Mouse (Mus musculus): Measurements from ENCODE around the gene 9230102O04Rik. TPM values are rescaled to one million over a fixed set of nuclear protein-coding genes. Genes with fewer than 3 reads are reported as not detected.
A peak's percentile ranks its signal among the peaks of the same experiment; 100 is the strongest.

The 9230102O04Rik gene
- polyA plus RNA-seq, 1 experiment from 2014 or later, result not detected

GRCm38 (mm10) chr2:9852851-9853576 lies 36.3 kb downstream of the 9230102O04Rik start:
- no peak for ATAC-seq
- 27% methylated on average over 13 of the region's 13 CpGs for WGBS
- 0 out of 2 replicates have a peak overlapping the region, but pooled peaks have one; percentile 14 for H3K4me2 ChIP-seq (replicated peaks)

GRCm38 (mm10) chr2:9835195-9835594 lies 54.1 kb downstream of the 9230102O04Rik start:
- no peak overlapping the region for H3K9ac ChIP-seq
- ATAC-seq, result no peak
- H3K9me3 ChIP-seq, result no peaks in the 10 kb centered on the region
- 59% methylated on average over 7 of the region's 7 CpGs for WGBS
- no peak overlapping the region for H3K4me2 ChIP-seq (replicated peaks)
- no peaks in the 10 kb centered on the region for H3K36me3 ChIP-seq
- no peaks in the 10 kb centered on the region for H3K4me1 ChIP-seq (replicated peaks)
- no peaks in the 10 kb centered on the region for H3K27me3 ChIP-seq (replicated peaks)
- no peak overlapping the region for H3K4me3 ChIP-seq (replicated peaks)
- no peak overlapping the region for H3K27ac ChIP-seq

More at GRCm38 (mm10) chr2:9852851-9853576, 36.3 kb downstream of the 9230102O04Rik start:
- H3K4me3 ChIP-seq (replicated peaks), result no peak overlapping the region
- no peaks in the 10 kb centered on the region for H3K36me3 ChIP-seq
- no peaks in the 10 kb centered on the region for H3K4me1 ChIP-seq (replicated peaks)
- H3K9ac ChIP-seq, result no peak overlapping the region
- no peaks in the 10 kb centered on the region for H3K27me3 ChIP-seq (replicated peaks)
- no peaks in the 10 kb centered on the region for H3K9me3 ChIP-seq
- no peak overlapping the region for H3K27ac ChIP-seq

GRCm38 (mm10) chr2:9833712-9834111 lies 55.6 kb downstream of the 9230102O04Rik start:
- 77% methylated on average over 7 of the region's 7 CpGs for WGBS
- Histone ChIP-seq H3K4me1 (replicated peaks) (no peaks in the 10 kb centered on the region), H3K4me2 (replicated peaks) (no peak overlapping the region), H3K27ac (no peak overlapping the region), H3K36me3 (no peaks in the 10 kb centered on the region), H3K27me3 (replicated peaks) (no peaks in the 10 kb centered on the region), H3K9ac (no peak overlapping the region), H3K9me3 (no peaks in the 10 kb centered on the region), H3K4me3 (replicated peaks) (no peak overlapping the region)
- no peak for ATAC-seq

Other genes with a start within 250 kb of the 9230102O04Rik start
- not detected in 2 replicates for gene 4930412O13Rik, start 8.3 kb downstream of the 9230102O04Rik start, polyA plus RNA-seq (2015; fragmentation: Nextera tagmentation; extraction: Ambion mirVana)
- gene Gata3, start 494 bp upstream of the 9230102O04Rik start, polyA plus RNA-seq (2015; fragmentation: Nextera tagmentation; extraction: Ambion mirVana), result 2.3 and 2.6 TPM in 2 replicates
- 11.1 and 11.3 TPM in 2 replicates for gene Taf3, start 159.1 kb upstream of the 9230102O04Rik start, polyA plus RNA-seq (2015; fragmentation: Nextera tagmentation; extraction: Ambion mirVana)
- gene Atp5c1, start 191.0 kb upstream of the 9230102O04Rik start, polyA plus RNA-seq (2015; fragmentation: Nextera tagmentation; extraction: Ambion mirVana), result 836 and 873 TPM in 2 replicates
- 22.4 and 26.4 TPM in 2 replicates for gene Kin, start 191.1 kb upstream of the 9230102O04Rik start, polyA plus RNA-seq (2015; fragmentation: Nextera tagmentation; extraction: Ambion mirVana)
- 4.4 and 5.8 TPM in 2 replicates for gene Itih2, start 241.9 kb upstream of the 9230102O04Rik start, polyA plus RNA-seq (2015; fragmentation: Nextera tagmentation; extraction: Ambion mirVana)